Mouse (Mus musculus) spleen, postnatal 14 days (tissue): ENCODE results near the gene Itga6.
"Not testable (repeated sequence)": the region's sequence is repeated elsewhere in the genome, so short reads cannot be mapped to it uniquely, and the experiment has no call there.

Experiments
- DNase-seq, 2 experiments: peaks; one replicate each; pipeline ENCODE4 v3.0.0; 2021 to 2022; ENCODE audit warnings: low spot score in 2 of 2

Gene Itga6

DNA sequence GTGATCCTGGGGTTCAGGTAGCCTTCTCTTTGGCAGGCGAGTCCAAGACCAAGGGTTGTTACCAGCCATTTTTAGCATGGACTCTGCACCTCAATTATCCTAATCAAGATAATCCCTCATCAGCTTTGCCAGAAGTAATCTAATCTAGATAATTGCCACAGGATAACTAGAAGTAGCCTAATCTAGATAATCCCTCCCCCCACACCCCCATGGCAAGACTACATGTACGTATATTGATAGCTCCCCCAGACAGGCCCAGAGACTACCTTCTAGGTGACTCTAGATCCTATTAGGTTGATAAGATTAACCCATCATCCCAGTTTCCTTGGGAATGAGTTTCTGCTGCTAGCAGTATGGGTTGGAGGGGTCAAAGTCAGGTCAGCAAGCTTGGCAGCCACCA is 146.1 kb downstream of the Itga6 start:
- no peak for DNase-seq

DNA sequence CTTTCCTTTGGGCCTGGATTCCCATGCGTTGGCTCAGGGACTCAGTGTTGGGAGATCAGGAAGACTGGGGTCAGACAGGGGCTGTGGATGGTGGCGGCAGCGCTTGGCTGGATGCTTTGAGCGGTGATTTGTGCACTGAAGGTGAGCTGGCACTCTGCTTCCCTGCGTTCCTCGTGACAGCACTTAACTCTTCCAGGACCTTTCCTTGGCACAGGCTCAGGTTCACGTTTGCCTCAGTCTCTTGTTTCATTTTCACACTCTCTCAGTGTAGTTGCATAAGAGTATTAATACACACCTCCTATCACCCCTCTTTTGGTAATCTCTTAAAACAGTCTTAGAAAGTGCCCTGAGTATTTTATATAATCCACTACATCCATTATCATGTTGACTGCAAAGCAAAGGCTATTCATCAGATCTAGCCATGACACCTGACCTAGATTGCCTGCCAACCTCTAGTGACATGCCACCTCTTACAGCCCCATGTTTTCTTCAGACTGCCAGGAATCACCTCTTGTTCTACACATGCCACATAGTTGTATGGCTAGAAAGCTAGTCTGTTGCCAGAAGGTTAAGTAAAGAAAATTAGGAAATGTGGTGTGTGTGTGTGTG is 147.4 kb downstream of the Itga6 start:
- DNase-seq = no peak

DNA sequence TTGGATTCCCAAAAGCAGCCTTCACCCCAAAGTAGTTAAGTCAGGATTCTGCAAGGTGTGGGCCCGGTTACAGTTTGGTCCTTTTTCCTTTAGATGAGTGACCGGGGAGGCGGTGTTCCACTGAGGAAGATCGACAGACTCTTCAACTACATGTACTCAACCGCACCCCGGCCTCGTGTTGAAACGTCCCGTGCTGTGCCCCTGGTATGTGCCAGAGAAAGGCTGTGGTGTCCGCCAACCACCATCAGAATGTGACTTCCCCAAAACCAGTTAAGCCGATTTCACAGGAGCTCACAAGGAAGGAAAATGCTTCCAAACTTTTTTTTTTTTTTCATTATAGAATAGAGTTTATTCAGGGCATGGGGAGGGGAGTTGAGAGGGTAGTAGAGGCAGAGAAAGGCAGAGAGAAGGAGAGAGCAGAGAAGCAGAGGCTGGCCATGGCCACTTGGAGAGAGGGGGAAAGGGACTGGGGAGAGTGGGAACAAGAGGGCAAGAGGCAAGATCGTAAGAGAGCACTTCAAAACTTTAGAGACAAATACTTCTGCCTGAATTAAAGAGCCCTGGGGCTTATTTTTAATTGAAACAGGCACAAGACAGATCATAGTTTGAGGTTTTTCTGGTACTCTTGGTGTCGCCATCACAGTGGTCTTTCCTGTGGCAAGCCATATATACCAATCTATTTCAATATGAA is 150.3 kb downstream of the Itga6 start:
- no peak for DNase-seq

DNA sequence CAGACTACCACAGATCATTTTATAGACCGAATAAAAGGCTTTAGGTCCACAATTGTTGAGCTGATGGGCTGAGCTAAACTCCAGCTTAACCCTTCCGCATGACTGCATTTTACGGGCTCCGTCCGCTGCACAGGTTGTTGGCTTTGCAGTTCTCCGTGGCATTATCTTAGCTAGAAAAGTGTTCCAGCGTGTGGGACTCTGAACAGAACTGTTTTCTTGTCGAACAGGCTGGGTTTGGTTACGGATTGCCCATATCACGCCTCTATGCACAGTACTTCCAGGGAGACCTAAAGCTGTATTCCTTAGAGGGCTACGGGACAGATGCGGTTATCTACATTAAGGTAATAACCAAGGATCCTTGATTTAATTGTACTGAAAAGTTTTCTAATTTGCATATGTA is 152.0 kb downstream of the Itga6 start:
- no peak for DNase-seq

DNA sequence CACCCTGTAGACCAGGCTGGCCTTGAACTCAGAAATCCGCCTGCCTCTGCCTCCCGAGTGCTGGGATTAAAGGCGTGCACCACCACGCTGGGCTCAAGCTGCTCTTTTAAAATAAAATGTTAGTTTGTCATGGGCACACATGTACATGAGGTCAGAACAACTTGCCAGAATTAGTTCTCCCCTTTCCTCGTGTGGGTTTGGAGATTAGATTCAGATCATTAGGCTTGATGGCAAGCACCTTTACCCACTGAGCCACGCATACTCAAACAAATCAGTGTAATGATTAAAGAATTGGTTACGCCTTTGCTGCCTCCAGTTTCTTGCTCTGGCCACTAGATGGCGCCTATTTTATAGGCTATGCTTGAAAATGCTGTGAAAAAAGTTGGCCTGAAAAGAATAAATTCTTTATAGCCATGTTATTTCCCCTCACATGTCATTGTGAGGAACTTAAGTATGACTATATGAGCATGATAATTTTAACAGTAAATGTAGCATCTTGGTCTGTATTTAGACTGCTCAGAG is 153.0 kb downstream of the Itga6 start:
- DNase-seq = peak in 1 of 2 experiments; percentile 8

DNA sequence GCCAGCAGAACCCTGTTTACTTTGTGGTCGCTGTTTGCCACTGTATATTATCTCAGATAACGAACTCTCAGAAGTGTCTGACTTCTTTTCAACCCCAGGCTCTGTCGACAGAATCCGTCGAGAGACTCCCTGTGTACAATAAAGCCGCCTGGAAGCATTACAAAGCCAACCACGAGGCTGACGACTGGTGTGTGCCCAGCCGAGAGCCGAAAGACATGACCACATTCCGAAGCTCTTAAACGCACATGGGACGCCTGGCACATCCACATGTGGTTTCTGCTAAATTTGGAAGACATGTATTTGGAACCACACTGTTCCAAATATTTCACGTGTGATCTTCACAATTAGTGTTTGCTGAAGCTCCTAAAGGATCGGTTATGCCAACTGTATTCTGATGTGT is 154.5 kb downstream of the Itga6 start:
- DNase-seq = no peak

DNA sequence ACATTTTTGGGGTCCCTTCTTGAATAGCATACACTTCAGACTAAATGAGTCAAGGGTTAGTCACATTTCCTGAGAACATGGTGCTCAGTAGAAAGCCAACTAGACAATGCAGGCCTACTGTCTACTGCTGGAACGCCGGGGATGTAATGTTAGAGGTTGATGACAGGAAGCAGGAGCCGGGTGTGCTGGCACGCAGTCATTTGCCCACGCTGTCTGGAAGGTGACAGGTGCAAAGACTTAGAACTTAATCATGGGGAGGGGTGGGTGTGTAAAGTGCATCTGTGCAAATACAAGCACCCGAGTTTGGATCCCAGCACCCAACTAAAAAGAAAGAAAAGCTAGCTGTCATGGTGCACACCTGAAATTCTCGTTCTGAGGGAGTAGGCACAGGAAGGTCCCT is 159.7 kb downstream of the Itga6 start:
- no peak for DNase-seq

GRCm38 (mm10) chr2:71906356-71906755 is 160.9 kb downstream of the Itga6 start:
- DNase-seq = not testable (repeated sequence)
